Mouse (Mus musculus): ENCODE results near the gene Sco2. TPM values are rescaled to one million over a fixed set of nuclear protein-coding genes. Genes with fewer than 3 reads are reported as not detected.
A peak's percentile ranks its signal among the peaks of the same experiment; 100 is the strongest.

The Sco2 gene
- polyA plus RNA-seq (2012; ENCODE audit: insufficient read depth, insufficient read length, low replicate concordance, missing spikeins): not detected in 2 replicates

DNA sequence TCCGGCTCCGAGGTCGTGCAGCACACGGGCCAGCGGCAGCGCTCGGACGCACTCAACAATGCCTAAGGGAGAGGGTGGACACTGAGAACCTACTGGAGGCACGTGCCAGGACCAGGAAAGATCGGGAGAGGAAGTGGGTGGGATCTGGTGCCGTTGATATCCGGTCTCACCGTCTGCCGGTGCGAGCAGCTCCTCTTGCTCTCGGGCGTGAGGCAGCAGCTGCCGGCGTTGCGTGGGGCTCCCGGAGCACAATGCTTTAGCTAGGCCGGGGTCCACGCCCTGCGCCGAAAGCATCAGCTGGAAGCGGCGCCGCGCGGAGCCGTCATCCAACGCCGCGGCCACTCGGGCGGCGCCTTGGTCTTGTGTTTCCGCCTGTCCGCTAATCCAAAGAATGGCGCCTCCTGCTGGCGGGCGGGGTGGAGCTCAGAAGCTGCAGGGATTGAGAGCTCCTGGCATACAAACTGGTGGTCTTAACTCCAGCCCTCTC lies at the start of gene Sco2:
TSS of gene Sco2 (minus strand) at position 85 of the 487 bp plus-strand sequence.
- peak within 1 kb of the TSS; percentile 83 for H3K4me3 ChIP-seq (ENCODE audit: insufficient read depth, low read depth, low read length)
- TF ChIP-seq CTCF (IDR thresholded peaks at IDR 0.05; ENCODE audit: insufficient read depth, low read depth, low read length) (peak; percentile 96), POLR2A (IDR thresholded peaks at IDR 0.05; ENCODE audit: insufficient read depth, low read depth, low read length) (0 out of 2 replicates have a peak, but pooled peaks have one; percentile 45)
- WGBS: 2% methylated on average over 42 of the region's 42 CpGs
- peak within 1 kb of the TSS; percentile 85 for H3K27ac ChIP-seq (ENCODE audit: insufficient read depth, low read depth, low read length)
- H3K4me1 ChIP-seq (ENCODE audit: control insufficient read depth, insufficient read depth, low read length): peaks cover 29% of the 10 kb centered on the region

DNA sequence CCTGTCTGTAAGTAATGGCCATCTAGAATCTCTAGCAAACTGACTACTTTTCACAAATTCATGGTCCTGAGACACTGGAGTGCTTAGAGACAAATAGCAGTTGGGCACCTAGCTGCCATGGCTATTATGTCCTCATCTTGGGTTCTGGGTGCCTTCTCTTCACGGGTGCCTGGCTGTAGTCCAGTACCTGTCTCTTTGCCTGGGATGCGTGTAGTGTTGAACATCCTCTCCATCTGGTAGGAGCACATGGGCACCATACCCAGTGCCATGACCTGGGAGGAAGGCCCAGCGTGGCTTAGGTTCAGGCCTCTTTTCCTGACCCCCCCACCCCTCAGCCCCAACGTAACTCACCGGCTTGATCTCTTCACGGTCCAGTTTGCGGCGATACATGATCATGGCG lies 48.3 kb upstream of the Sco2 start:
- 92% methylated on average over 9 of the region's 9 CpGs for WGBS
- H3K4me3 ChIP-seq (ENCODE audit: insufficient read depth, low read depth, low read length): no peak overlapping the region

DNA sequence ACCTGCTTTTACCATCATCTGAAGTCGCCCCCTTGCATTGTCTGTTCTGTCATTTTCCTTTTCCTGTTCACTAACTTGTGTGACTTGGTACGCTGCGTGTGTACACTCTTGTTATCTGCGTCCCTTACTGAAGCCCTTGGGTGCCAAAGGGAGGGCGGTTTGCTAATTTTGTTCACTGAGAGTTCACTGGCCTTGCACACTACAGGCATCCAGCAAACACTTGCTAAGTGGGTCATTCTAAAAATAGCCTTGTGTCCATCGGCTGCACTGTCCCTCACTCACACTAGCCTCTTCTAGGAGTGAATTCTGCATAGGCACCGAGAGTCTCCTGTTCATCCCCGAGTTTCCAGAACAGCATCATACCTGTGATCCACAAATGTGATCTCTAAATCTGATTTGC lies 41.6 kb upstream of the Sco2 start:
- 77% methylated on average over 8 of the region's 8 CpGs for WGBS
- Histone ChIP-seq H3K27ac (ENCODE audit: insufficient read depth, low read depth, low read length) (no peak overlapping the region), H3K4me1 (ENCODE audit: control insufficient read depth, insufficient read depth, low read length) (no peaks in the 10 kb centered on the region), H3K4me3 (ENCODE audit: insufficient read depth, low read depth, low read length) (no peak overlapping the region)
- TF ChIP-seq CTCF (IDR thresholded peaks at IDR 0.05; ENCODE audit: insufficient read depth, low read depth, low read length): no peak

More for the DNA sequence above, 48.3 kb upstream of the Sco2 start:
- Histone ChIP-seq H3K27ac (ENCODE audit: insufficient read depth, low read depth, low read length) (no peak overlapping the region), H3K4me1 (ENCODE audit: control insufficient read depth, insufficient read depth, low read length) (no peaks in the 10 kb centered on the region)
- no peak for TF ChIP-seq CTCF (IDR thresholded peaks at IDR 0.05; ENCODE audit: insufficient read depth, low read depth, low read length)
- TF ChIP-seq POLR2A (IDR thresholded peaks at IDR 0.05; ENCODE audit: insufficient read depth, low read depth, low read length): no peak

DNA sequence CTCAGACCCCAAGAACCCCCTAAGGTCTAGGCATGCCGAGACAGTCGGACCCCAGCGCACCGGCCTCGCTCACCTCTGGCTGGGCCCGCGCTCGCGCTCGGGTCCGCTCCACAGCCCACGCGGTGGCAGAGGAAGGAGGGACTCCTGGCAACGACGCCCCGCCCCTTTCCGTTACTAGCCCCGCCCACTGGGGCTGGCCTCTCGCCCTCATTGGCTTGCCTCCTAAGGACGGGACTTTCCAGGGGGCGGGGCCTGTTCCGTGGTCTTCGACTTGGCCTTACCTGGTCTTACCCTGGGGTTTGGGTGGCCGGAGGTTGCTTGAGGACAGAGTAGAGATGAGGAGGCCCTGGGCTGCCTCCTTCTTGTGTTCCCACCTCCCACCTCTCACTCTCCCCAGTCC lies 36.5 kb upstream of the Sco2 start, which contains the start of gene Syce3:
TSS of gene Syce3 (minus strand) at position 386 of the 400 bp plus-strand sequence.
- Histone ChIP-seq H3K4me3 (ENCODE audit: insufficient read depth, low read depth, low read length) (no peak within 1 kb of the TSS), H3K4me1 (ENCODE audit: control insufficient read depth, insufficient read depth, low read length) (no peaks in the 10 kb centered on the region), H3K27ac (ENCODE audit: insufficient read depth, low read depth, low read length) (no peak within 1 kb of the TSS)
- 91% methylated on average over 24 of the region's 24 CpGs for WGBS
- TF ChIP-seq CTCF (IDR thresholded peaks at IDR 0.05; ENCODE audit: insufficient read depth, low read depth, low read length) (no peak), POLR2A (IDR thresholded peaks at IDR 0.05; ENCODE audit: insufficient read depth, low read depth, low read length) (no peak)

DNA sequence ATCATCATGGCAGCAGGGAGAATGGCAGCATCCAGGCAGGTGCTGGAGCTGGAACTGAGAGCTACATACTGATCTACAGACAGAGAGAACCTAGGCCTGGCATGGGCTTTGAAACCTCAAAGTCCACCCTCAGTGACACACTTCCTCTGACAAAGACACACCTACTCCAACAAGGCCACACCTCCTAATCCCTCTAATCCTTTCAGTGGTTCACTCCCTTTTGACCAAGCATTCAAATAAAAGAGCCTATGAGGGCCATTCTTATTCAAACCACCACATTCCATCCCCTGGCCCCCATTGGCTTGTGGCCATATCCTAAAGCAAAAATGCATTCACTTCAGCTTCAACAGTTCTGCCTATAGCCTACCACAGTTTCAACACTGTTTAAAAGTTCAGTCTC lies 33.0 kb upstream of the Sco2 start:
- no peak for TF ChIP-seq POLR2A (IDR thresholded peaks at IDR 0.05; ENCODE audit: insufficient read depth, low read depth, low read length)
- TF ChIP-seq CTCF (IDR thresholded peaks at IDR 0.05; ENCODE audit: insufficient read depth, low read depth, low read length): no peak
- no peaks in the 10 kb centered on the region for H3K4me1 ChIP-seq (ENCODE audit: control insufficient read depth, insufficient read depth, low read length)
- H3K27ac ChIP-seq (ENCODE audit: insufficient read depth, low read depth, low read length): no peak overlapping the region
- H3K4me3 ChIP-seq (ENCODE audit: insufficient read depth, low read depth, low read length): no peak overlapping the region

GRCm38 (mm10) chr15:89404831-89405623 lies 31.4 kb upstream of the Sco2 start:
- WGBS: 84% methylated on average over 10 of the region's 10 CpGs
- no peaks in the 10 kb centered on the region for H3K4me1 ChIP-seq (ENCODE audit: control insufficient read depth, insufficient read depth, low read length)
- no peak overlapping the region for H3K4me3 ChIP-seq (ENCODE audit: insufficient read depth, low read depth, low read length)
- TF ChIP-seq CTCF (IDR thresholded peaks at IDR 0.05; ENCODE audit: insufficient read depth, low read depth, low read length) (no peak), POLR2A (IDR thresholded peaks at IDR 0.05; ENCODE audit: insufficient read depth, low read depth, low read length) (no peak)
- H3K27ac ChIP-seq (ENCODE audit: insufficient read depth, low read depth, low read length): no peak overlapping the region

DNA sequence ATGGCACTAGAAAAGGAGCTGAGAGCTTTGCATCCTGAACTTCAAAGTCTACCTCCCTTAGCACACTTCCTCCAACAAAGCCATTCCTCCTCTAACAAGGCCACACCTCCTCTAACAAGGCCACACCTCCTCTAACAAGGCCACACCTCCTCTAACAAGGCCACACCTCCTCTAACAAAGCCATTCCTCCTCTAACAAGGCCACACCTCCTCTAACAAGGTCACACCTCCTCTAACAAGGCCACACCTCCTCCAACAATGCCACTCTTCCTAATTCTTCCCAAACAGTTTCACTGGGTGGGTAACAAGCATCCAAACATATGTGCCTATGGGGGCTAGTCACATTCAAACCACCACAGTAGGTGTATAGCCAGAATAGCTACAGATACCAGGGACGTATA lies 28.8 kb upstream of the Sco2 start:
- no peak overlapping the region for H3K27ac ChIP-seq (ENCODE audit: insufficient read depth, low read depth, low read length)
- TF ChIP-seq POLR2A (IDR thresholded peaks at IDR 0.05; ENCODE audit: insufficient read depth, low read depth, low read length) (no peak), CTCF (IDR thresholded peaks at IDR 0.05; ENCODE audit: insufficient read depth, low read depth, low read length) (no peak)
- H3K4me3 ChIP-seq (ENCODE audit: insufficient read depth, low read depth, low read length): no peak overlapping the region
- 93% methylated on average over 1 of the region's 1 CpGs for WGBS
- no peaks in the 10 kb centered on the region for H3K4me1 ChIP-seq (ENCODE audit: control insufficient read depth, insufficient read depth, low read length)

DNA sequence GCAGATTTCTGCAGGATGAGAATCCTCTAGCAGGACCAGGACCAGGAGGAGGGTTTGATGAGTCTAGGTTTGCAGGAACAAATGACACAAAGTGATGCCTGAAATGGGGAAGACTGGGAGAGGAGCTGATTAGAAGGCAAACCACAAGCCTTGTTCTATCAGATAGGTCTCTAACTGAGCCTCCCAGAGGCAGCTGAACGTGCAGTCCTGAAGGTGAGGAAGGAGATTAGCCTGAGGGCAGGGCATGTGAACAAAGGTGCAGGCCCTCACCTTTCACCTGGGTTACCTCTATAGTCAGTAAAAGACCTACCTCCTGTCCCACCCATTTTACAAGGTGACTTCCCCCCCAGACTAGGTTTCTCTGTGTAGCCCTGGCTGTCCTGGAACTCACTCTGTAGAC lies 26.1 kb upstream of the Sco2 start:
- Histone ChIP-seq H3K4me1 (ENCODE audit: control insufficient read depth, insufficient read depth, low read length) (no peaks in the 10 kb centered on the region), H3K27ac (ENCODE audit: insufficient read depth, low read depth, low read length) (no peak overlapping the region), H3K4me3 (ENCODE audit: insufficient read depth, low read depth, low read length) (no peak overlapping the region)
- TF ChIP-seq CTCF (IDR thresholded peaks at IDR 0.05; ENCODE audit: insufficient read depth, low read depth, low read length) (no peak), POLR2A (IDR thresholded peaks at IDR 0.05; ENCODE audit: insufficient read depth, low read depth, low read length) (no peak)
- WGBS: 52% methylated on average over 1 of the region's 1 CpGs

- WGBS: 55% methylated on average over 2 of the region's 2 CpGs
- TF ChIP-seq POLR2A (IDR thresholded peaks at IDR 0.05; ENCODE audit: insufficient read depth, low read depth, low read length): no peak
- no peak for TF ChIP-seq CTCF (IDR thresholded peaks at IDR 0.05; ENCODE audit: insufficient read depth, low read depth, low read length)
- no peak overlapping the region for H3K4me3 ChIP-seq (ENCODE audit: insufficient read depth, low read depth, low read length)
- H3K4me1 ChIP-seq (ENCODE audit: control insufficient read depth, insufficient read depth, low read length): no peaks in the 10 kb centered on the region
- no peak overlapping the region for H3K27ac ChIP-seq (ENCODE audit: insufficient read depth, low read depth, low read length)
Observed at GRCm38 (mm10) chr15:89398146-89398545, 24.5 kb upstream of the Sco2 start.

All from olfactory bulb, adult 2 months (tissue).